Mouse (Mus musculus) CD4-positive, CD25-positive, alpha-beta regulatory T cell, adult 2 months (primary cell): ENCODE results near the gene Gm49387.
A peak's percentile ranks its signal among the peaks of the same experiment; 100 is the strongest.
"Not testable (repeated sequence)": the region's sequence is repeated elsewhere in the genome, so short reads cannot be mapped to it uniquely, and the experiment has no call there.

Experiments
- DNase-seq: peaks from one replicate; pipeline ENCODE4 v3.0.0-alpha.2; 2012; ENCODE audit warnings: low read depth, low spot score

Gm49387 gene

GRCm38 (mm10) chr14:31641506-31642155, 953 bp upstream of the Gm49387 start:
- no peak for DNase-seq

DNA sequence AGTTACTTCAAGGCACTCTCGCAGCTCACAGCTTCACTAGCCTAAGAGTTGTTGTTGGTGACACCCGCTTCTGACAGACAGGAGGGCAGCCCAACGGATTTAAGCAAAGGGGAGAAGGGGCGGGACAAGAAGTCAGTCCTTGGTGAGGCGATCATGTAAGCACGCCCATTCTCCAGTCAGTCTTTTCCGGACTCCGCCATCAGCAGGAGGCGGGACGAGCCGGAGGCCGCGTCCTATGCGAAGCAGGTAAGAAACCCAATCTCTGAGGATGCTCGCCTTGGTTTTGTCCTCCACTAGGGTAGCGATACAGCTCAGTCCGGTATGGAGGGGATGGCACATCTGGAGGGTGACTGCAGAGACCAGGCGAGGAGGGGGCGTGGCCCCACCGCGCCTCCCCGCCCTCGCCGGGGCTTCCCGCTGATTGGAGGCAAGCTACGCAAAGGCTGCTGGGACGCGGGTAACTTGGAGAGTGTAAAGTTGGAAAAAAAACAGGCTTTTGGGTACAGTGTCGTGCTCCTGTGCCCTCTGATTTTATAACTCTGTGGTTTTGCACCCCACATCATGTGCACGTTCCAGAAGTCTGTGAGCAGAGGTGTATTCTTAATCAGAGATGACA, 320 bp upstream of the Gm49387 start, which contains the start of the genes Btd and Hacl1:
Gene Btd (plus strand): TSS at position 139 of the 616 bp plus-strand sequence.
Gene Hacl1 (minus strand): TSS at position 397 of the 616 bp plus-strand sequence.
- DNase-seq = peak; percentile 96

DNA sequence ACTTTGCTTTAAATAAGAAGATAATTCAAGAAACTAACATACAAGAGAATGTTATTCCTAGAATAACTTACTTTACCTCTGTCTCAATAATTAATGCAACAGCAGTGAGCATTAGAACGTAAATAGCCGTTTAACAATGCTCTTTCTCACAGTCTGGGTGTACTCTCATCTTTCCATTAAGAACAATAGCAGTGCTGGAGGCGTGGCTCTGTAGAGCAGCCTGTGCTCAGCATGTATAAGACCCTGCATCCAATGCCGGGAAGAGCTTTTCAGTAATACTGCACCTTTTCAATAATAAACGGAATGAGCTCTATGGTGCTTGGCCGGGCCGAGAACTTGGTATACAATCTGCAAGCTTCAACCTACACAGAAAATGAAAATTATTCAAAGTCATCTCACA, 10.0 kb downstream of the Gm49387 start:
- no peak for DNase-seq

- DNase-seq = no peak
These were observed 17.9 kb downstream of the Gm49387 start for GRCm38 (mm10) chr14:31622748-31623147.

- DNase-seq = no peak
These were observed 20.0 kb downstream of the Gm49387 start for GRCm38 (mm10) chr14:31620591-31621223.

DNA sequence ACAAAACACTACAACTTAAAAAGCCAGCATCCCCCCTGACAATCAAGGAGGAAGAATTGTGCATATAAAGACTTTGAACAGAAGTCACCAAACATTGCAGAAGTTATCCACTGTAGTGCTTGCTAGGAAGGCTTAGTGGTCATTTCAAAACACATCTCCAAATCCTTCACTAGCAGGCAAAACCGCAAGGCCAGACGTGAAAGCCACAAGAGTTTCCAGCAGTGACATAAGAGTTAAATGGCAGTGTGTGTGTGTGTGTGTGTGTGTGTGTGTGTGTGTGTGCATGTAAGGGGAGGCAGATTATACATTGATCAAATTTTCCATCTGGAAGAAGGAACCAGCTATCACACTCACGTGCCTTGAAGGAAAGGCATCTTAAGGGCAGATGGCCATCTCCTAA, 22.7 kb downstream of the Gm49387 start:
- DNase-seq = no peak

GRCm38 (mm10) chr14:31617204-31617603, 23.5 kb downstream of the Gm49387 start:
- no peak for DNase-seq

DNA sequence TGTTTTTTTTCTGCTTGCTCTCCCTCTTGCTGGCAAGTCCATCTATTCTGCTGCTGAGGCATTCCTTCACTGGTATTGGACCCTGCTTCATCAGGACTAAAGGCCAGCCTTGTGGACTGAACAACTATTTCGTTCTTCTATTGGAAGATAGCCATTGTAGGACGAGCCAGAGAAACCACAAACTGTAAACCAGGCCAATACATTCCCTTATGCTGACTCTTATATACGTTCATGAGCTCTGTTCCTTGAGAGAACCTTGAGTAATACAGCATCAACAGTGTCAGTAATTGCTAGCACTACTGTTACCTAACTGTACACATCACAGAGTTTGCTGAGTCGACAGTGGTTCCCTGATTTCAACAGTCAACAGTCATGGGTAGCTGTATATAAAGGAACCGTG, 27.0 kb downstream of the Gm49387 start:
- no peak for DNase-seq

DNA sequence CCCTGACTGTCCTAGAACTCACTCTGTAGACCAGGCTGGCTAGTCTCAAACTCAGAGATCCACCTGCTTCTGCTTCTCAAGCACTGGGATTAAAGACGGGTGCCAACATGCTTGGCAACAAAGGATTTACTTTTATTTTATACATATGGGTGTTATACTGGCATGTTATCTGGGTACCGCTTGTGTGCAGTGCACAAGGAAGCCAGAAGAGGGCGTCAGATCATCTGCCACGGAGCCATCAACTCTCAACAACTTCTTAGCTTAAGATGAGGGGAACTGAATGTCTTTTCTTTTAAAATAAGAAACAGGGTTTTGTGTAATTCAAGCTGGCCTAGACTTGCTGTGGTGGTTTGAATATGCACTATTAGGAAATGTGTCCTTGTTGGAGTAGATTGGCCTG, 28.7 kb downstream of the Gm49387 start:
- DNase-seq = peak; percentile 28

DNA sequence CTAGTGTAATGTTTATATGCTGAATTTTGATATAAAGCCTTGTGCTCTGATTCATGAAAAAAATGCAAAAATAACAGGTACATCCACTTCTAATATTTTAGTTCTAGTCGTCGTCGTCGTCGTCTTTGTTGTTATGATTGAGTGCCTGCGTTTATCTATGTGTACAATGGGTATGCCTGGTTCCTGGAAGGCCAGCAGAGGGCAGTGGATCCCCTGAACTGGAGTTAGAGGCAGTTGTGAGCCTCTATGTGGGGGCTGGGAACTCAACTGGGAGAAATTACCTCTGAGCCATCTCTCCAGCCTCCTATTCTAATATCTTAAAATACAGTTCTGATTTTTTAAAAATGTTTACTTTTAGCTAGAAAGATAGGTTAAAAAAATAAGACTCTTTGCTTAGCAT, 35.2 kb downstream of the Gm49387 start:
- peak; percentile 46 for DNase-seq

- peak; percentile 52 for DNase-seq
These were observed 35.8 kb downstream of the Gm49387 start for GRCm38 (mm10) chr14:31604916-31605315.

DNA sequence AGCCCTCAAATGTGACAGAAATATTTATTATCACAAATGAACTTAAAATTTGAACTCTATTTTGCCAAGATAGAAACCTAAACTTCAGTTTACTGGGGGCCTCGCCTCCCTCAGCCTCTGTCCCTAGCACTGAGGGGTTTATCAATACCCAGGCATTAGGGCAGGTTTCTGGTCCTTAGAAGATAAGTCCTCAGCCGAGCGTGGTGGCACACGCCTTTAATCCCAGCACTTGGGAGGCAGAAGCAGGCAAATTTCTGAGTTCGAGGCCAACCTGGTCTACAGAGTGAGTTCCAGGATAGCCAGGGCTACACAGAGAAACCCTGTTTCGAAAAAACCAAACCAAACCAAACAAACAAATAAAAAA, 38.1 kb downstream of the Gm49387 start:
- not testable (repeated sequence) for DNase-seq

GRCm38 (mm10) chr14:31601908-31602615, 38.6 kb downstream of the Gm49387 start:
- DNase-seq = no peak

DNA sequence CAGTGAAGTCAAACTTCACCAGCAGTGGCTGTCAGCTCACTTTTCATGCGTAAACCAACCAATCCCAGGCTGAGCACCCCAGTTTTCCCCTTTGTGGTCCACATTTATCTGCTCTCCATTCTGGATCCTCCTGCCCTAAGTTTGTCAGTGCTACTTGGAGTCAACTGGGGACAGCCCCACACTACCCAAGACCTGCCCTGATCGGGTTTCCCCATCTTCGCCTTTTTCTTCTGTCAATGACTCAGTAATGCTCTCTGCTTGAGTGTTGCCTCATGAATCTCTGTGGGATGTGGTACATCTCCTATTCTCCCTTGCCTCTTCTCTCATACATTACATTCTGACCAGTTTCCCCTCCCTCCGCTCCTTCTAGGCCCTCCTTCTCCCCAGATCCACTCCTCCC, 43.2 kb downstream of the Gm49387 start:
- peak; percentile 23 for DNase-seq

DNA sequence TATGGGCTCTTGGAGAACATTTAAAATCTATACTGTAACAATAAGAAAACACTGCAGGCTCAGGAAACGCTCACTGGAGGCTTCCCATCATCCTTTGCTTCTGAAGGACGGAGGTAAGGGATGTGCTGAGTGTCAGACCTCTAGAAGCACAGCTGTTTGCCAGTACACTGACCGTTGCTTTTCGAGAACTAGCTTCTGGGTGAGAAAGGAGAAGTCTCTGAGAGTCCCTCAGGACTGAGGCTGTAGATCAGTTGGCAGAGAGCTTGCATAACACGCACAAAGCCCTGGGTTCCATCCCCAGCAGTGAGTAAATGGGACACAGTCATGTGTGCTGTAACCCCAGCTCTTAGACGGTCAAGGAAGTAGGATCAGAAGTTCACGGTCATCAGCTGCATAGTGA, 44.3 kb downstream of the Gm49387 start:
- DNase-seq = no peak

DNA sequence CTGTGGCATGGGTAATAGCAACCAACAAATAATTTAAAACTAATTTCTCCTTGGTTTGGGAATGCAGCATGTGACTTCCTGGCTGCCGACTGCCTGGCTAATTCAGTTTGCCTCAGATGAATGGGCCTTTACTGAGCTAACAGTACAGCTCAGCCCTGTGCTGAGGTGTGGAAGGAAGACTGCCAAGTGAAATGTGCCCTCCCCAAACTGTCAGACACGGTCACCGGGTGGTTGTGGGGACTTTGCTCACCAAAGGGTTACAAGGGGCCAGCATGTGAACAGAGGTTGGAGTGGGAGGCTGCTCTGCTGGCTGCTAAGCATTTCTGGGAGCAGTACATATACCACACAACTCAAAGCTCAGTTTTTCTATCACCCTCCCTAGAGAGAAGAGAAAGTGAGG, 46.0 kb downstream of the Gm49387 start:
- DNase-seq = no peak

DNA sequence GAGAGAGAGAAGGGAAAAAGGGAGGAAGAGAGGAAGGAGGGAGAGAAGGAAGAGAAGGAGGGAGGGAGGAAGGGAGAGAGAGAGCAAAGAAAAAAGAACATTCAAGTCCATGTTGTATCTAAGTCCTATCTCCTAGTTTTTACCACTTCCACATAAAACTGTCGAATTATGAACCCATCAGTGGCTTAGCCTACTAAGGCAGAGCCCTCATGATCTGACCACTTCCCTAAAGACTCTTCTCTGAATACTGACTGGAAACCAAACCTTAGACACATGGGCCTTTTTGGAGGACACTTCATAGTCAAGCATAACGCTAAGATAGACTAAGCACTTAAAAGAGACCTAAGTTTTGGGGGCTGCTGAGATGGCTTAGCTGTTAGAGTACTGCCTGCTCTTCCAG, 47.6 kb downstream of the Gm49387 start:
- no peak for DNase-seq

- DNase-seq = no peak
These were observed 49.4 kb downstream of the Gm49387 start, which contains the start of gene Colq for GRCm38 (mm10) chr14:31591243-31591642. Gene Colq (minus strand): TSS chr14:31591343.

GRCm38 (mm10) chr14:31586451-31586850, 54.2 kb downstream of the Gm49387 start:
- no peak for DNase-seq

DNA sequence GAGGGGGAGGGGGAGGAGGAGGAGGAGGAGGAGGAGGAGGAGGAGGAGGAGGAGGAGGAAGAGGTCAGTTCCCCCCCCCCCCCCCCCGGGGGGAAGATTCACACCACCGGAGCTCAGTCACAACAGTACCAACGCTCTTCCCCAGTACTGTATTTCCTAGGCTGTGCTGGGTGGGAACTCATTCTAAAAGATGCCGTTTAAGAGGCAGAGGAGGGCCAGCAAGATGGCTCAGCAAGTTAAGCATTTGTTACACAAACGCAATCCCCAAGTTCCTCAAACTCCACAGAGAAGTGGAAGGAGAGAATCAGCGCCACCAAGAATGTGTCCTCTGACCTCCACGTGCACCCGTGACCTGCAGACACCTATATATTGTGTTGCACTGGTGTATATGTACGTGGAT, 57.6 kb downstream of the Gm49387 start:
- no peak for DNase-seq

DNA sequence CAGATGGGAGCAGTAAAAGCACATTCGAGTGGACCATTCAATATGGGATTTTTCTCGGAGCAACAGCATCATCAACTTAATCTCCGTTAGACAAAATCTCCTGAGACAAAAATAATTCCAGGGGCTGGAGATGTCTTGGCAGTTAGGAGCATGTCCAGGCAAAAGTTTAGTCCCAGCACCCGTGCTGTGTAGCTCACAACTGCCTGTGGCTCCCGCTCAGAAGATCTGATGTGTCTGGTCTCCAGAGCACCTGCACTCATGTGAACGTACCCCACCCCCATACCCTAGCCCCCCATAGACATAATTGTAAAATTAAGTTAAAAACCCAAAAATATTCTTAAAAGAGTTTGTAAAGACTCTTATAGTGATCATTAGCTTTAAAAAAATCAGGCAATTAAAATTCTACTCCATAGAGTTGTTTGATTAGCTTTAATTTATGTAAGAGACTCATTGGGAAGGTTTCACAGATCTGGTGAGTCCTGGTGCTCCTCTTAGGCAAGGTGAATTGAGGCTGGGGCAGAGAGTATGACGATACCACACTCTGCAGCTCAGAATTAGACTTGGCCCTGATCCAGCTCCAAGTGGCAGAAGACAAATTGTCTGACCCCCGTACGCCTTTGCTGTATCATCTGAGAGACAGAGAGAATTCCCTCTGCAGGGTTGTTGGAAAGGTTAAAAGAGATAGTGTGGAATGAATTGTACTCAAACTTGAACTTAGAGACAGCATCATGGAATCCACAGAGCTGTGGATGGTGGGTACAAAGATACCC, 62.5 kb downstream of the Gm49387 start:
- no peak for DNase-seq
